Mouse (Mus musculus): ENCODE results near the gene Raly. TPM values are rescaled to one million over a fixed set of nuclear protein-coding genes. Genes with fewer than 3 reads are reported as not detected.

The Raly gene
- polyA plus RNA-seq (2015; fragmentation: Nextera tagmentation; extraction: Ambion mirVana) = 22.8 and 23.4 TPM in 2 replicates

DNA sequence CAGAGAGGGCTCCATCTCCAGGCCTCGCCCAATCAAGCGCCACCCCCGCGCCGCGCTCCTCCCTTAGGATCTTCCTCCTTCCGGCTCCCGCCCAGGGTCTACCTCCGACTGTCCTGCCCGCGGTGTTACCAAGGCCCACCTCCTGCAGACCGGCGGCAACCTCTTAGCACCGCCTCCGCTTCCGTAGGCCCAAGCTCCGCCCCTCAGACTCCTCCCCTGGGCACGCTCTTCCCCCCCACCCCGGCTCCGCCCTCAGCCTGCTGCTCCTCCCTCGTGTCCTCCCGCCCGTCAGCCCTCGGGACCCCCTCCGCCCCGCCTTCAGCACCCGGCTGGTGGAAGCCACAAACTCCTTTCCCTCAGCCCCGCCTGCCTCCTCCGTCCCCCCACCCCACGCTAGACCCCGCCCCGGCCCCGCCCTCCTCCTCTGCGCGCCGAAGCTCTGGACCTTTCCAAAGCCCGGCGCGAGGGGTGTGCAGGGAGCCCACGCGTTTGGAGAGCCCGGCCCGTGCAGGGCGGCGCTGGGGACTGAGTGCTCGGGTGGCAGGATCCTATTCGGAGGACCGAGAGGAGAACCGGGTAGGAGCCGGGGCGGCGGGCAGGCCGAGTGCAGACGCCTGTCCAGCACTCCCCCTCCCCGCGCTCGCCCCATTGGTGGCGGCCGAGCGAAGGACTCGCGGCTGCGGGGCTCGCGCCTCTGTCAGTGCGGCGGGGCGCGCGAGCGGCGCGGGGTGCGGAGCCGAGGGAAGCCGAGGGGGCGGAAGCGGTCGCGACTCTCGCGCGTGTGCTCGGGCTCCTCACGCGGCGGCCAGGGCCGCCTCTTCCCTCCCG lies at the start of gene Raly, which contains the start of gene a:
Raly (plus strand) TSS at position 441 of the 828 bp plus-strand sequence.
a (plus strand) TSS at position 747 of the 828 bp plus-strand sequence.
- peaks cover 25% of the 10 kb centered on the region for H3K4me1 ChIP-seq (ENCODE audit: control insufficient read depth, insufficient read depth, low read depth, low read length)
- peak within 1 kb of the TSS; percentile 74 for H3K4me3 ChIP-seq (ENCODE audit: low read length)
- peak within 1 kb of the TSS; percentile 98 for H3K27ac ChIP-seq (ENCODE audit: low read depth, low read length)
- no peaks in the 10 kb centered on the region for H3K27me3 ChIP-seq (replicated peaks; ENCODE audit: control insufficient read depth, insufficient read depth, low read length)
- peak within 1 kb of the TSS; percentile 91 for H3K9ac ChIP-seq (ENCODE audit: low read depth, low read length)
- peak within 1 kb of the TSS; percentile 85 for H3K4me2 ChIP-seq (ENCODE audit: low read length)
- no peaks in the 10 kb centered on the region for H3K36me3 ChIP-seq (ENCODE audit: control insufficient read depth, insufficient read depth, low read length)
- WGBS = under 1% methylated on average over 58 of the region's 89 CpGs
- no peaks in the 10 kb centered on the region for H3K9me3 ChIP-seq (ENCODE audit: control insufficient read depth, low read length)
- peak; percentile 96 for ATAC-seq

DNA sequence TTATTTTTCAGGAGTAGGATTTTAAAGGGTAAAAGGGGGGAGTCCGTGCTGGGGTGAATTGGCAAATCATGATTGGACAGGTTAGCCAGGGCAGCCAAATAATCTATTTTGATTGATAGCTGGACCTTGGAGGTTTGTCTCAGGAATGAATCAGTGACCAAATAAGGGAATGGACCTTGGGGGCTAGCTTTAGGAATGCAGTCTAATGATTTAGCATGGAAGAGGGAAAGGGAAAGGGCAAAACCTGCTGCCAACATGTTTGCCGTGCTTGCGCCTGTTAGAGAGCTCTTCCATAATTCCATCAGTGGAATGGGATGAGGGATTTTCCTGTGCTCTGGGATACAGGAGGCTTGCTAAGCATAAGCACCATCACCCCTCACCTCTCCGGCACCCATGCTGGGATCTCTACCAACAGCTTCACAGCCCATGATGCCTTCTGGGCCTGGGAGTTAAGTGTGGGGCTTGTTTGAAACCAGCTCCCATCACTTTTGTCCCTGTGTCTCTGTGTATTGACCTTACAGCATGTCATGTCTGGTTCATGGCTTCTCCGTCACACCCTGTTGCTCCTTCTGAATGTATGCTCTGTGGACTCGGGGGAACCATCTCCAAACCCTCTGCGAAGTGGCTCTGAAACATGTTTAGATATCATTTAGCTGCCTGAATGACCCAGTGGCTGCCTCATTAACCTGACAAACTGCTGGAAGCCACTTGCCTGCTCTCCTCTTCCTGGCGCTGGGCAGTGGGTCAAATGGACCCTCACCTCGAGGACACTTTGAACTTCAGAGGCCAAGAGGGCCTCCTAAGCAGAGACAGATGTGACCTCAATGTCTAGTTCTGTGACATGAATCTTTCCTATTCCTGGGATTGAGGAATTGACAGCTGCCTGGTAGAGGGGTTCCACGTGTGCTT lies 47.7 kb upstream of the Raly start:
- H3K27ac ChIP-seq (ENCODE audit: low read depth, low read length) = no peak overlapping the region
- no peak overlapping the region for H3K9ac ChIP-seq (ENCODE audit: low read depth, low read length)
- H3K27me3 ChIP-seq (replicated peaks; ENCODE audit: control insufficient read depth, insufficient read depth, low read length) = no peaks in the 10 kb centered on the region
- H3K9me3 ChIP-seq (ENCODE audit: control insufficient read depth, low read length) = no peaks in the 10 kb centered on the region
- H3K4me1 ChIP-seq (ENCODE audit: control insufficient read depth, insufficient read depth, low read depth, low read length) = no peaks in the 10 kb centered on the region
- no peak overlapping the region for H3K4me3 ChIP-seq (ENCODE audit: low read length)
- H3K36me3 ChIP-seq (ENCODE audit: control insufficient read depth, insufficient read depth, low read length) = no peaks in the 10 kb centered on the region
- WGBS = 73% methylated on average over 10 of the region's 10 CpGs
- H3K4me2 ChIP-seq (ENCODE audit: low read length) = no peak overlapping the region
- ATAC-seq = no peak

DNA sequence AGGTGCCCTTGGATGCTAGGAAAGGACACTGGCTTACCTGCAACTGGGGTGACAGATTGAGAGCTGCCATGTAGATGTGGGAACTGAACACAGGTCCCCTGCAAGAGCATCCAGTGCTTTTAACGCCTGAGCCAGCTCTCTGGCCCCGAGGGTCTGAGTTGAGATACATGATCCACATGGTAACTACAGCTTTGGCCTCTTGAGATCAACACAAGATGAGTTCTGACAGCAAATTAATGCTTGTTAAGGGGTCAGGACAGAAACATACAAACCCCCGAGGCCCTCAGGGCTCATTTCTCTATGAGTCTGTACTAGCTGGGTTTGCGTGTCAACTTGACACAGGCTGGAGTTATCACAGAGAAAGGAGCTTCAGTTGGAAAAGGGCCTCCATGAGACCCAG lies 47.0 kb upstream of the Raly start:
- no peak for ATAC-seq
- WGBS = 69% methylated on average over 4 of the region's 4 CpGs
- H3K27me3 ChIP-seq (replicated peaks; ENCODE audit: control insufficient read depth, insufficient read depth, low read length) = no peaks in the 10 kb centered on the region
- H3K4me1 ChIP-seq (ENCODE audit: control insufficient read depth, insufficient read depth, low read depth, low read length) = peaks cover under 1% of the 10 kb centered on the region
- no peaks in the 10 kb centered on the region for H3K9me3 ChIP-seq (ENCODE audit: control insufficient read depth, low read length)
- no peak overlapping the region for H3K4me3 ChIP-seq (ENCODE audit: low read length)
- H3K27ac ChIP-seq (ENCODE audit: low read depth, low read length) = no peak overlapping the region
- no peak overlapping the region for H3K9ac ChIP-seq (ENCODE audit: low read depth, low read length)
- no peak overlapping the region for H3K4me2 ChIP-seq (ENCODE audit: low read length)
- no peaks in the 10 kb centered on the region for H3K36me3 ChIP-seq (ENCODE audit: control insufficient read depth, insufficient read depth, low read length)

DNA sequence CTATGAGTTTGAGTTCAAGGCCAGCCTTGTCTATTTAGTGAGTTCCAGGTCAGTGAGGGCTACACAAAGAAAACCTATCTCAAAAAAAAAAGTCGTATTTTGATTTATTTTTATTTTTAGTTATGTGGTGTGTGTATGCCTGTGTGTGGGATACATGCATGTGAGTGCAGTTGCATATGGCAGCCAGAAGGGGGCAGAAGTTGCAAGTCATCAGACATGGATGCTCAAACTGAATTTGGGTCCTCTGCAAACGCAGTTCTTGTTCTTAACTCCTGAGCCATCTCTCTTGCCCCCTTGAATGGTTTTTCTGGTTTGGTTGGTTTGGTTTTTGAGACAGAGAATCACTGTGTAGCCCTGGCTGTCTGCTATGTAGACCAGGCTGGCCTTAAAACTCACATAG lies 42.5 kb upstream of the Raly start:
- Histone ChIP-seq H3K36me3 (ENCODE audit: control insufficient read depth, insufficient read depth, low read length) (no peaks in the 10 kb centered on the region), H3K27ac (ENCODE audit: low read depth, low read length) (peak overlapping the region; percentile 29; the same call in 1 of the 2 replicates), H3K4me1 (ENCODE audit: control insufficient read depth, insufficient read depth, low read depth, low read length) (peaks cover 7% of the 10 kb centered on the region), H3K4me2 (ENCODE audit: low read length) (no peak overlapping the region), H3K27me3 (replicated peaks; ENCODE audit: control insufficient read depth, insufficient read depth, low read length) (no peaks in the 10 kb centered on the region; the same call in 1 of the 2 replicates), H3K9me3 (ENCODE audit: control insufficient read depth, low read length) (no peaks in the 10 kb centered on the region), H3K4me3 (ENCODE audit: low read length) (no peak overlapping the region), H3K9ac (ENCODE audit: low read depth, low read length) (no peak overlapping the region)
- no peak for ATAC-seq
- WGBS = 85% methylated on average over 2 of the region's 2 CpGs

DNA sequence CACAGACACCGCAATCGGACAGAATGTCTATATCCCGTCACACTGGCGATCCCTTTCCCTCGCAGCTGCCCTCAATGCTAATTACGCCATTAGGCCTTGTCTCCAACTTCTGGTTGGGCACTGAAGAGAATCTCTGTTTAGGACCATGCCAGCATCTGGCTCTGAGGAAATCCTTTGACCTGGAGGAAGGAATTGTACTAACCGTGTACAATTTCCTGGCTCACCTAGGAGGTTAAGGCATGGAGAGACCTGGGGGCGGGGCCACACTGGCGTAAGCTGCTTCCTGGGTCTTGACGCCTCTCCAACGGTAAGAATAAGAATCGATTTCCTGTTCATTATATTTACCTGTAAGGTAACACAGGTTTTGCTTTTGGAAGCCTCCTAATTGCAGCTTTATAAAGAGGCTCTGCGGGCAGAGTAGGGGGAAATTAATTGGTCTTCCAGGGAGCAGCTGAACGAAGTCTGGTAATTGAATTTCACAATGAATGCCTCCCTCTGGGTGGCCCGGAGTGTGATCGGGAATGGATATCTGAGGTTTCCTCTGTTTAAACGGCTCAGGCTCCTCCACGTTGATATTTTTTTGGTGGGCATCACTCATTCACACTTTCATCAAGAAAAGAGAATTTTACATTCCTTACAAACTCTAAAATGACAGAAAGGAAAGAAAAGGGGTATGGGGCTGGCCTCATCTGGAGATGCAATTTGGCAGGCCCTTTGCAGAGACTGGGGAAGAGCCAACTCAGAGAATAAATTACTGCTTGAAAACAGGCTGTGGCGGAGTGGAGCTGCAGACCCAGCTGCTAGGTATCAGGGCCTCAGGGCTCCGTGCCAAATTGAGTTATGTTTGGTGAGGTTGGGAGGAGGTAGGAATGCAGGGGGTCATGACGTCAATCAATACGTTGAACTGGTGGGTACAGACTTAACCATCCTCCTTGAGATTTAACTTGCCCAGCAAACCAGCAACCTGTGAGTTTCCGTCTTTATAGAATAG lies 41.6 kb upstream of the Raly start:
- peak overlapping the region; percentile 37 for H3K27ac ChIP-seq (ENCODE audit: low read depth, low read length)
- peak; percentile 85 for ATAC-seq
- H3K4me1 ChIP-seq (ENCODE audit: control insufficient read depth, insufficient read depth, low read depth, low read length) = peaks cover 7% of the 10 kb centered on the region
- H3K9ac ChIP-seq (ENCODE audit: low read depth, low read length) = no peak overlapping the region
- no peaks in the 10 kb centered on the region for H3K36me3 ChIP-seq (ENCODE audit: control insufficient read depth, insufficient read depth, low read length)
- WGBS = 32% methylated on average over 23 of the region's 23 CpGs
- no peaks in the 10 kb centered on the region for H3K9me3 ChIP-seq (ENCODE audit: control insufficient read depth, low read length)
- H3K27me3 ChIP-seq (replicated peaks; ENCODE audit: control insufficient read depth, insufficient read depth, low read length) = no peaks in the 10 kb centered on the region; the same call in 1 of the 2 replicates
- H3K4me3 ChIP-seq (ENCODE audit: low read length) = no peak overlapping the region
- H3K4me2 ChIP-seq (ENCODE audit: low read length) = peak overlapping the region; percentile 27

DNA sequence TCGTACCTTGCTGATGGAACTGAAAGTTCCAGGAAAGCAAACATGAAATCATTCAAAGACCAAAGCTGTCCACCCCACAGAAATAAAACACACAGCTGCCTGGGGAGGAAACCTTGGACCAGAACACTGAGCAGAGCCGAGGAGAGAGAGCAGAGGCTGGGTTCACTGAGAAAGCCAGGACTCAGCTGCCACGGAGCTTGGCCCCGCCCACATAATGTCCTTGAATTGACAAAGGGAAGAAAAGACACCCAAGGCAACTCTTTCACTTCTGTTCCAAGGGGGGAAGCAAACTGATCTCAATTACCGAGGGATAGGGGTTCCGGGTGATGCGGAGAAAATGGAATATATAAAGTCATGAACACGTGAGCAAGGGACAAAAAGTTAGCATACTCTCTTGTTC lies 39.0 kb upstream of the Raly start:
- peaks cover 7% of the 10 kb centered on the region for H3K4me1 ChIP-seq (ENCODE audit: control insufficient read depth, insufficient read depth, low read depth, low read length)
- H3K36me3 ChIP-seq (ENCODE audit: control insufficient read depth, insufficient read depth, low read length) = no peaks in the 10 kb centered on the region
- ATAC-seq = no peak
- no peak overlapping the region for H3K4me3 ChIP-seq (ENCODE audit: low read length)
- H3K27me3 ChIP-seq (replicated peaks; ENCODE audit: control insufficient read depth, insufficient read depth, low read length) = no peaks in the 10 kb centered on the region; the same call in 1 of the 2 replicates
- no peak overlapping the region for H3K27ac ChIP-seq (ENCODE audit: low read depth, low read length)
- no peak overlapping the region for H3K9ac ChIP-seq (ENCODE audit: low read depth, low read length)
- no peak overlapping the region for H3K4me2 ChIP-seq (ENCODE audit: low read length)
- no peaks in the 10 kb centered on the region for H3K9me3 ChIP-seq (ENCODE audit: control insufficient read depth, low read length)
- WGBS = 41% methylated on average over 8 of the region's 8 CpGs

DNA sequence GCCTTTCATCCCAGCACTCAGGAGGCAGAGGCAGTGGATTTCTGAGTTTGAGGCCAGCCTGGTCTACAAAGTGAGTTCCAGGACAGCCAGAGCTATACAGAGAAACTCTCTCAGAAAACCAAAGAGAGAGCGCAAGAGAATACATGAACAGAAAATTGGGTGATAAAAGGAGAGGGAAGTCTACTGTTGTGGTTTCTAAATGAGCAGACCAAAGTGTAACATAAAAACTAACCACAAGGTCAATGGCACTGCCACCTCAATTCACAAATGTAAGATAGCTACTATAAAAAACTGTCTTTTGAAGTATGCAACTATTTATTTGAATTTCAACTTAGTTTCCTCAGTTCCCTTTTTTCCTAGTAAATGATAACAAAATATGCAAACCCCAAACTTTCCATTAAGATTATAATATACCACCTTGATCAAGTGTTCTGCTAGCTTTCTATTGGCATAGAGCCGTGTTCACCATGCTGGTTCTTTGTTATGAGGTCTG lies 36.8 kb upstream of the Raly start:
- 84% methylated on average over 2 of the region's 2 CpGs for WGBS
- no peak overlapping the region for H3K9ac ChIP-seq (ENCODE audit: low read depth, low read length)
- H3K4me3 ChIP-seq (ENCODE audit: low read length) = no peak overlapping the region
- no peak overlapping the region for H3K27ac ChIP-seq (ENCODE audit: low read depth, low read length)
- no peaks in the 10 kb centered on the region for H3K9me3 ChIP-seq (ENCODE audit: control insufficient read depth, low read length)
- no peaks in the 10 kb centered on the region for H3K36me3 ChIP-seq (ENCODE audit: control insufficient read depth, insufficient read depth, low read length)
- ATAC-seq = no peak
- H3K27me3 ChIP-seq (replicated peaks; ENCODE audit: control insufficient read depth, insufficient read depth, low read length) = no peaks in the 10 kb centered on the region; the same call in 1 of the 2 replicates
- peaks cover 5% of the 10 kb centered on the region for H3K4me1 ChIP-seq (ENCODE audit: control insufficient read depth, insufficient read depth, low read depth, low read length)
- no peak overlapping the region for H3K4me2 ChIP-seq (ENCODE audit: low read length)

DNA sequence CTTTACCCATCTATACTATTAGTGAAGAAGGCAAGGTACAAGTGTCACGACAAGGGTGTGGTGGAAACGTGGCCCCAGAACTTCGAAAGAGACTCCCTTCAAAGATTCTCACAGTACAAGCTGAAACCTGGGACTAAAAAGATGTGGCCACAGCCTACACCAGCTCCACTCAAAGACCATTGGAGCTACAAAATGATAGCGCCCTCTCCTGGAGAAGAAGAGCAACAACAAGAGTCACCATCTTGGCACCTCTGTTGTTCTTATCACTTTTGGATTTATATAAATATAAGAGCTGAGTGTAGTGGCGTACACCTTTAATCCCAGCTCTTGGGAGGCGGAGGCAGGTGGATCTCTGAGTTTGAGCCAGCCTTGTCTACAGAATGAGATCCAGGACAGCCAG lies 35.1 kb upstream of the Raly start:
- Histone ChIP-seq H3K4me1 (ENCODE audit: control insufficient read depth, insufficient read depth, low read depth, low read length) (no peaks in the 10 kb centered on the region), H3K36me3 (ENCODE audit: control insufficient read depth, insufficient read depth, low read length) (no peaks in the 10 kb centered on the region), H3K9ac (ENCODE audit: low read depth, low read length) (no peak overlapping the region), H3K27ac (ENCODE audit: low read depth, low read length) (no peak overlapping the region), H3K4me3 (ENCODE audit: low read length) (no peak overlapping the region), H3K4me2 (ENCODE audit: low read length) (no peak overlapping the region), H3K27me3 (replicated peaks; ENCODE audit: control insufficient read depth, insufficient read depth, low read length) (no peaks in the 10 kb centered on the region; the same call in 1 of the 2 replicates), H3K9me3 (ENCODE audit: control insufficient read depth, low read length) (no peaks in the 10 kb centered on the region; the same call in 1 of the 2 replicates)
- ATAC-seq = no peak
- 62% methylated on average over 6 of the region's 6 CpGs for WGBS
